Mouse (Mus musculus) ovary, adult 10 weeks (tissue): ENCODE results near the gene Duxbl1. TPM values are rescaled to one million over a fixed set of nuclear protein-coding genes. Genes with fewer than 3 reads are reported as not detected.

ENCODE experiments used
- polyA plus RNA-seq: library from polyadenylated mRNA; stranded (reverse); fragments of 350-450 nt; fragmentation: Illumina TruSeq; extraction: RNeasy Lipid Tissue Mini Kit (QIAGEN cat#74804); gene quantifications from one replicate; pipeline ENCODE4 v1.2.3, GENCODE M21; 2014

Duxbl1 gene
- polyA plus RNA-seq, result 1.5 TPM

DNA sequence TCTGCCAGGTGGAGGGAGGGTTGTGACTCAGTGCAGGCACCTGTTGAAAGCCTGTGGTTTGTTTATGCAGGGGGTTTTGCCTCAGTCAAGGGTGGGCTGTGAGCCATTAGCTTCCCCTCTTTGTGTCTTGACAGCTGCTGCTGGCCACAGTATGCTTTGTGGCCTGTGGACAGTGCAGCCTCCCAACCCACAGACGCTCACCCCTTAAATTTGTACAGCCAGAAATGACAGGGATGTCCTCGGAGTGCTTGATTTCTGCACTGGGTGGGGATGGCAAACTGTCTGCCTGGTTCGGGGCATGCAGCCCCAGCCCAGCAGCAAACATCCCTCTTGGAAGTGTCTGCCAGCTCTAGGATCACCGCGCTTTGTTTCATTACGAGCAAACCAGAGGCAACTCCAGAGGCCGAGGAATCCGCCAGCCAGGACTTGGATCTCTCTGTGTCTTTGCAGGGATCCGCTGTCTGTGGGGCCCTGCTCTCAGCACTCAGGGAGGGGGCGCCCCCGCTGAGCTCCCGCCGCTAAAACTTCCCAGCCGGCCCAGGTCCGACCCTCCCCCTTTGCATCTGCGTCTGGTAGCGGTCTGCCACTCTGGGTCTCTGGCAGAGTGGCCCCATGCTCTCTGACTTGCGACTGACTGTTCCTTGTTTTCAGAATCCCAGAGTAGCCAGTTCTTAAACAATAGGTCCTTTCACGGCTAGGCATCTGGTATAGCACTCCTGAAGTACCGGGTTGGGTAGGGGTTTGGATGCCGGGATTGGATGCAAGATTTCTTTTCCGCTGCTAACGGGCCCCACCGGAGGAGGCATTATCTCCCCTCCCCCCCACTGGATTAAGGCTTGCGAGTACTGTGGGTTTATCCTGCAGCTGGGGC is at the start of gene Duxbl1:
Duxbl1 (plus strand) TSS at position 207 of the 871 bp plus-strand sequence.

DNA sequence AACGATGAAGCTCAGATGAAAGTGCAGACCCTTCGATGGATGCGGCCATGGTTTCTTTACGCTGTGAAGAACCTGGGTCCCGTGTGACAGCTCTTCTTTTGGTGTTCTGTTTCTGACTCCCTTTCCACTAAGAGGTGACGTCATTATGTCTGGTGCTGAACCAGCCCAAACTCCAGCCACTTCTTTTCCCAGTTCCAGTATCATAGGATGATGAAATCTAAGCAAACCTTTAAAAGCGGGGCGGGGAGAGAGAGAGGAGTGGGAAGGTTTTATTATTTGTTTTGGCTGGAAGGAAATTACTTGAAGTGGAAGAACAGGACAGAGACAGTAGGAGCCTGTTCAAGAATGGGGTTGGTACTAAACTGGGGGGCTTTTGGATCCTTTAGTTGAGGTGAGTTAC is 40.4 kb upstream of the Duxbl1 start, which contains the start of gene Cphx1:
Cphx1 (plus strand) TSS at position 301 of the 400 bp plus-strand sequence.

Other genes starting within 250 kb of the Duxbl1 start
- gene Zcchc24, start 209.5 kb upstream of the Duxbl1 start, polyA plus RNA-seq, result 74.1 TPM
- gene Anxa11, start 136.4 kb upstream of the Duxbl1 start, polyA plus RNA-seq, result 13.0 TPM
- not detected for gene Plac9a, start 75.5 kb upstream of the Duxbl1 start, polyA plus RNA-seq
- 16.9 TPM for gene Tmem254a, start 50.9 kb upstream of the Duxbl1 start, polyA plus RNA-seq
- gene Cphx1, start 40.3 kb upstream of the Duxbl1 start, polyA plus RNA-seq, result 10.7 TPM
- gene Gm9780, start 64.1 kb downstream of the Duxbl1 start, polyA plus RNA-seq, result 5.3 TPM
- not detected for gene Tmem254c, start 88.8 kb downstream of the Duxbl1 start, polyA plus RNA-seq
- not detected for gene Cphx2, start 102.9 kb downstream of the Duxbl1 start, polyA plus RNA-seq
- 2.3 TPM for gene Cphx3, start 103.7 kb downstream of the Duxbl1 start, polyA plus RNA-seq
- gene Duxbl2, start 139.8 kb downstream of the Duxbl1 start, polyA plus RNA-seq, result 8.2 TPM
- not detected for gene Plac9b, start 203.9 kb downstream of the Duxbl1 start, polyA plus RNA-seq
- gene Tmem254b, start 228.5 kb downstream of the Duxbl1 start, polyA plus RNA-seq, result 44.2 TPM